Mouse (Mus musculus): Measurements from ENCODE around the gene Arhgap31. TPM values are rescaled to one million over a fixed set of nuclear protein-coding genes. Genes with fewer than 3 reads are reported as not detected.
"Not testable (repeated sequence)": the region's sequence is repeated elsewhere in the genome, so short reads cannot be mapped to it uniquely, and the experiment has no call there.

The Arhgap31 gene
- total RNA-seq, 1 experiment from 2014 or later, result 28.4 TPM

DNA sequence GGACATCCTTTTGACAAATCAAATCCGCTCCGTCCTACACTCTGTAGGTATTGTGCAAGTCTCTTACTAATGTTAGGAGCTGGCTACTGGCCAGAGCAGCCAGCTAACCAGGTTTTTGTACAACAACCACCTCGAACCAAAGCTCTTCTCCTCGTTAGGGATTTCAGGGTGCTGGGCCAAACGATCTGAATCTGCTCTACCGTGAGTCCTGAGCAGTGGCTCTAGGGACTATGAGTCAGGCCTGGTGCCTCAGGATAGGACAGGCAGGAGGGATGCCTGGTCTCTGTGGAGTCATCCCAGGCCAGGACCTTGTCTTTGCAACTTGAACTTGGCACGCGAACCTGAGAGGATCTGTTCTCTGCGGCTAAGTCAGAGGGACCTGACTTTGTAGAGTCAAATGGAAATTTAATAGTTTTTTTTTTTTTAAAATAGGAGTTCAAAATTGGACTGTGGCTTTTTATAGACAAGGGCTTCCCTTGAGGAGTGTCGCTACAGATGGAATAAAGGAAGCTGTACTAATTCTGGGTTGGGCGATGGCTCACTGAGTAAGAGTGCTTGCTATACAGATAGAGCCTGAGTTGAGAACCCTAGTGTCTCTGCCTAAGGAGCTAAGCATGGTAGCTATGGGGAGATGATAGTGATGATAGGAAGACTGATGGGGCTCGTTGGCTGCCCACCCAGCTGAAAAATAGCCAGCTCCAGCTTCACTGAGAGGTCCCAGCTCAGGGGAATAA, 24.4 kb downstream of the Arhgap31 start:
- peak; percentile 59 for DNase-seq

DNA sequence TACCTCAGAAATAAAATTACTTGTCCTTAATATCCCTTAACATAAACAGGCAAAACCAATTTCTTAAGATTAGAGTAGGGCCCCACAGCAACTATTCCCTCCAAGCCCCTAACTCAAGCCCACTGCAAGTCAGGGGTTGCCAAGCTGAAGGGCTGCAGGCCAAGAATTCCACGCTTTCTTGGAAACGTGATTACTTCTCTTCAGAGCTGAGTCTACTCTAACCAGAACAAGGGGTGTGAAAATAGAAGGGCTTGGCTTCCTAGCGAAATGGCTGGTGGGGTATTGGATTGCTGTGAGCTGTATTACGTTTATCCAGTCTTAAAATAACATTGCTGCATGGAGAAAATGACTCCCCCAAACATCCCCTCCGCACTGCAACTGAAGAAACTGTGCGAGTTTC, 25.4 kb downstream of the Arhgap31 start:
- no peak for DNase-seq

- no peak for DNase-seq
Observed at GRCm38 (mm10) chr16:38683094-38683493, 30.0 kb downstream of the Arhgap31 start.

DNA sequence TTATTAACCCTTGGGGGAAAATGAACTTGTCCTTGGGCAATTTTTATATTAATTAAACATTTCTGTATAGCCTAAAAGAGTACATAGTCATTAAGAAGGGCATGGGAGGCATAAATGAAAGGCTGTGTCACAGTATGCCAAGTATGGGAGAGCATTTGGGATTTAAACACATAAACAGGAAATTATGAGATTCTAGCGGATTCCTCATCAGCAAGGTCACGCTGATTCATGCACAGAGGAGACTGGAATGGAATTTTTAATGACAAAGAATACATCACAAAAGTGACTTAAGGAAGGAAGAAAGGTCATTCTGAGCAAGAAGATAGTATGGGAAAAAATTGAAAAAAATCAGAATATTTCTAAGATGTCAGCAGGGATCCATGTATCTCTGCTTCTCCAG, 31.8 kb downstream of the Arhgap31 start:
- DNase-seq, result no peak

DNA sequence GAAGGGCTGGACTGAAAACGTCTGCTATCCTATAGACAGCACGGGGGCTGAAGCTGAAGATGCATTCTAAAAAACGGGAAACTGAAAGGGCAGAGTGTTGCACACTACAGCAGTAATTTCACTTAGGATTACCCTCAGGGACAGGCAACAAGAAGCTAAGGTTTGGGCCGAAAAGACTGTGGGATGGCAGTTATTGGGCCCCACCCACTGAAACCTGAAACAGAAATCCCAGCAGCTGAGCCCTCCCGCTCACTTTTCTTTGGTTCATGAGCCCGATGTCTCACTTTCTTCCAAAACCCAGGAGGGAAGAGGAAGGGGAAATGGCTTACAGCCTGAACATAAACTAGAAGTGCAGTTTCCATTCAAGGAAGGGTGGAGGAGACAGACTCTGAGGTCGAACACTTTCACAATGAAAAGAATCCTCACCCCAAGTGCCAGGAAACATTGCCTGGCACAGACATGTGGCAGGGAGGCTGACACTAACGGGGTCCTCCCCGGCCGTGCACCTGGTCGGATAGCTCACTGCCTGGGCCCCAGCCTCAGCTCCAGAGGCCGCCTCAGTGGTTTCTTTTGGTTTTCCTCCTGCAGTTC, 33.5 kb downstream of the Arhgap31 start:
- no peak for DNase-seq

- no peak for DNase-seq
Observed at GRCm38 (mm10) chr16:38678853-38679252, 34.2 kb downstream of the Arhgap31 start.

- not testable (repeated sequence) for DNase-seq
Observed at GRCm38 (mm10) chr16:38677941-38678340, 35.1 kb downstream of the Arhgap31 start.

- DNase-seq, result no peak
Observed at GRCm38 (mm10) chr16:38677171-38677570, 35.9 kb downstream of the Arhgap31 start.

- DNase-seq, result no peak
Observed at GRCm38 (mm10) chr16:38676647-38677046, 36.4 kb downstream of the Arhgap31 start.

- no peak for DNase-seq
Observed at GRCm38 (mm10) chr16:38675600-38676335, 37.3 kb downstream of the Arhgap31 start.

- DNase-seq, result no peak
Observed at GRCm38 (mm10) chr16:38674891-38675290, 38.2 kb downstream of the Arhgap31 start.

DNA sequence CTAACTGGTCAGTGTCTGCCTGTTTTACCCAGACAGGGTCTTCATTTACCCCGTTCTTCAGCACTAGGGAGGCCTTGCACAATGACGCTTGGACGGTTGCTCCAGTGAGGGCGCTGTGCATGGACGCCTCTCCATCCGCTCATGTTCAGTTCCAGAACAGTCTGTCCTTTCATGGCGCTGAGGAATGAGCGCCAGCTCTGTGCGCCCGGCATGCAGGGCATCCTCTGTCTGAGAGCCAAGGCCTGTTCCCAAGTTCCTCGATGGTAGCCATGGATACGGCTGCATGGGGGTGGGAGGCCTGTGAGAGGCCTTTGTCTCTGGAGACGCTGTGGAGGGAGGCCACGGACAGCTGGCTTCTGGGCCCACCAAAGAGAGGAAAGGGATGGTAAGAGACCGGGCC, 39.6 kb downstream of the Arhgap31 start:
- no peak for DNase-seq

DNA sequence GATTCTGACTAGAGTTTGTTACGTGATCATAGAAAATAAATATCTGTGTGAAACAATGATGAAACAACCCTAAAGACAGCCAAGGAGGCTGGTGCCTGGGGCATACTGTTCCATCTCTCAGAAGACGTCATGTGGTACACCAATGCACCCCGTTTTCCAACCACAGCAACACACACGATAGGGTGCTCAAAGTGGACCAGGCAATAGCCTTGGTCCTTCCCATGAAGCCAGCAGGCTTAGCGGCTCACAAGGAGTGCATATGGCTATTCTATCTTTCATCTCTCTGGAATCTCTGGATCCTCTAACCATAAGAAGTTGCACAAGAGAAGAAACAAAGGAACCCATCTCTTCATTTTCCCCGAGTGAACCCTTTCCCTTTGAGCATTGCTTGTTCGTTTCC, 40.1 kb downstream of the Arhgap31 start:
- no peak for DNase-seq

DNA sequence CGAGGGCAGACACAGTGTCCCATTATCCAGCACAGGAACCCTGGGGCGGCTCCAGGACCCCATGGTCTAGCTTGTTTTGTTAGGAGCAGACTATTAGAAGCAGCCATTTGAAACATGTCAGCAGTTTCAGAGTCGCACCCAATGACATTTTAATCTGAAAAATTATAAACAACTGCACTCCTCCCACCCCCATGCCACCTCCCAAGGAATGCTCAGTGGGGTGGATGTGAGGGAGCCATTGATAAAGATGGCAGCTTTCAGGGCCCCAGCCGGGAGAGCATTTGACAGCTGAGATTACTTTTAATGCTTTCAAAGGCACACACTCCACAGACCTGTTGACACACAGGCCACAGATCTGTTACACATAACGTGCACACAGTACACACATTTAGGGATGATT, 40.7 kb downstream of the Arhgap31 start:
- no peak for DNase-seq

- DNase-seq, result no peak
Observed at GRCm38 (mm10) chr16:38670621-38671390, 42.3 kb downstream of the Arhgap31 start.

- DNase-seq, result peak; percentile 29
Observed at GRCm38 (mm10) chr16:38668871-38669675, 44.0 kb downstream of the Arhgap31 start.

DNA sequence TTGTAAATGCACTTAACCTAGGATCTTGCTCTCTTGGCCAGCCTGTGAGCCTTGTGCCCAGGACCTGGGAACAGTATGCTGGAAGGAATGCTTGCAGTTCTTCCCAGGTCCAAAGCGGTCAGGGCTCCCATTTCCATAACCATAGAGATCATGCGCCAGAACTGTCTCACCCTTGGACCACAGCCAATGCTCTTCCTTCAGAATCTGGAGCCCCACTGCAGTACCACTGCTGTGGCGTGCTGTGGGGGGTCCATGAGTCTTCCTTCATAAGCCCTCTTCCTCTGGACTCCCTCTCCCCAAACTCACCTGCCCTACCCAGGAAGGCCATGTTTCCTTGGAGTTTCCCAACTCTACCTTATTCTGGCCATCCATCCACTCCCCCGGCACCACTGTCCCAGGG, 46.6 kb downstream of the Arhgap31 start:
- no peak for DNase-seq

DNA sequence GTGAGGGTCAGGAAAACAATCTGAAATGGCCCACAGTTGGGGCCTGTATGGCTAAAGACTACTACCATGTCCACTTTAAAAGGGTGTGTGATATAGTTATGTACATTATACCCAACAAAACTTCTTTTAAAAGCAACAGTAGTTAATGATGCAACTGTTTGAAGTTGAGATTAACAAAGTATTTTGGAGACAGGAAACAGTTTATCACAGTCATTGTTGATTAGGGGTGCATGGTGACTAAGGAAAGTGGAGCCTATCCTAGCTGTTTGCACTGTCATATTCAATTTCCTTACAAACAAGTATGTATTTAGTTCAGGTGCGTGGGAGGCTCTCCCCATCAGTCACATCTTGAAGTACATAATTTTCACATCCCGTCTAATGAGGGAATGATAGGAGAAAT, 47.1 kb downstream of the Arhgap31 start:
- no peak for DNase-seq

DNA sequence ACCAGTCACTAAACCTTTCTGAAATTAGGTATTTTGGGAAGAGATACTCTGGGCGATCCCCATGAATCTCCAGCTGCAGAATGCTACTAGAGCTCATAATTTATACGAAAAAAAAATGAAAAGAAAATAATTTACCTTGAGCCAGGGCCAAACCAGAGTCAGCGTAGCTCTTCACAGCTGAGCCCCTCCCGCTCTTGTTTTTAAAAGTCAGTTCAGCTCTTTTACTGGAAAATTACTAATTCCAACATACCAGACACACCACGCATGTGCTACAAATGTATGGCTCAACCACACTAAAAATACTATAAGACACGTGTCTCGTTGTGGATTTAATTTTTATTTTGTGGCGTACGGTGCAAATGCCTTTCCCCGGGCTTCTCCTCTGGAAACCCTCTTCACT, 50.5 kb downstream of the Arhgap31 start:
- no peak for DNase-seq

GRCm38 (mm10) chr16:38654308-38654707, 58.8 kb downstream of the Arhgap31 start:
- DNase-seq, result no peak

DNA sequence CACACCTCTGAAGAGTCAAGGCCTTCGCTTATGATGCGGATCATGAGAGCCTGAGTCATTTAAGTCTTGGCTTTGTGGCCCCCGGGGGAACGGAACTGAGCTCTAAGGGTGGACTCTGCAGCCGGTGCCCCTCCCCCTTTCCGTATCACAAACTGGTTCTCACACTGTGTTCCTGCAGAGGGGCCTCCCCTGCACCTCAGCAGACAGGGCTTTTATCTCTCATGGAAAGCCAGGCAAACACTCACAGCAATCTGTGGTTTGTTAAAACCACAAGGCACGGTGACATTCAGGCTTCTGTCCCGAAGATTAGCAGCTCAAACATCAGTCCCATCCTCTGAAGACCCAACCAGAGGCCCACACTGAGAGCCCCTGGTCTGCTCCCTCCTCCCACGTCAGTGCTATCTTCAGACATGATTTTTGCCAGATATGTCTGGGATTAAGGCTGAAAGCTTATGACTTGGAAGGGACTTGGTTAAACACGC, 59.6 kb downstream of the Arhgap31 start:
- DNase-seq, result peak; percentile 24

DNA sequence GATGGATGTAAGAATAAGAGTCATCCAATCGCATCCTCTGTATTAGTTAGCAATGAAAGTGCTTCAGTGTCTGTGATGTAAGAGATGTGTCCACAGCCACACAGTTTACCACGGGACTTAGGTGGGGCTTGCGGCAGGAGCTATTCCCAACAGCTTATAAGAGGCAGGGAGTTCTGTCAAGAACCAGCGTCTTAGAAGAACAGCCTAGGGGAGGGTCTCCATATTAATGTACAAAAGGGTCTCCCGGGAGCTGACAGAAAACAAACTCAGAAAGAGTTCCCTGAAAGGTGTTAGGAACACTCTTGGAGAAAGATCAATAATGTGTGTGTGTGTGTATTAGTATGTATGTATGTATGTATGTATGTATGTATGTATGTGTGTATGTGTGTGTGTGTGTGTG, 60.4 kb downstream of the Arhgap31 start:
- no peak for DNase-seq

All from adrenal gland, postnatal 25 days (tissue).